Mouse (Mus musculus): Measurements from ENCODE around the gene Pax6.

Gene Pax6

DNA sequence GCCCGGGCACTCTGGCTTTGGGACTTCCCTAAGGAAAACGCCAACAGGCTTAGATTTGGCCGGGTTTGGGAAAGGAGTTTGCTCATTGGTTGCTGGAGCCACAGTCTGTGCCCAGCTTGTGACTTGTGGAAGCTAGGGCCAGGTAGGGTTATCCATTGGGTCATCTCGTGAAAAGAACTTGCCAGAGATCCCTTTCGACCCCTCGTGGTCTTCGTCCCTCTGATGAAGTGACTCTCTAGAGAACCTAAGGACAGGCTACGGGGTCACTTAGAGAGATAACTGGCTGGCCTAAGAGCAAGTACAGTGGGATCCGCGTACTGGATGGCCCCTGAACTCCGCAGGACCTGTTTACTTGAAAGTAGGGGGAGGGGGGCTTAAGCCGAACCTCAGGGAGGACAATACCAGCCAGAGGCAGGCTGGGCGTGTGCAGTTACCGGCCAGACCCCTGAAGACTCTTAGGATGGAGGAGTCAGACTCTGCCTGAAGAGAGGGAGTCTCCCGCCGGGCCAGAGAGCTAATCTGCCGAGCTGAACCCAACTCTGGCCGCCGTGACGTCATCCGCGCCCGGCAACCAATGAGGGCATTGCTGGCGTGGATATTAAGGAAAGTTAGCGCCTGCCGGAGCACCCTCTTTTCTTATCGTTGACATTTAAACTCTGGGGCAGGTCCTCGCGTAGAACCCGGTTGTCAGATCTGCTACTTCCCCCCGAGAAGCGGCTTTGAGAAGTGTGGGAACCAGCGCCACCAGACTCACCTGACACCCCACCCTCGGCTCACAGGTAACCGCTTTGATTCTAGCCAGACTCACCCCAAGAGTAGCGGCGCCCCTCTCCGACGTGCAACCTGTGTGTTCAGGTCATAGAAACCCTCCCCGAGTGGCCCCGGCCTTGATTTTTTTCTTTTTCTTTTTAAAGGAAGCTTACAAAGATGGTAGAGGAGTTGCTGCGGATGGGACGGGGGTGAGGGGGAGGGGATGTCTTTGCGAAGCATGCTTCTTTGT lies at the start of gene Pax6:
Pax6 (plus strand) TSS at position 630 of the 1,000 bp plus-strand sequence.
- no peak for DNase-seq (ENCODE audit: low read depth, low spot score)

DNA sequence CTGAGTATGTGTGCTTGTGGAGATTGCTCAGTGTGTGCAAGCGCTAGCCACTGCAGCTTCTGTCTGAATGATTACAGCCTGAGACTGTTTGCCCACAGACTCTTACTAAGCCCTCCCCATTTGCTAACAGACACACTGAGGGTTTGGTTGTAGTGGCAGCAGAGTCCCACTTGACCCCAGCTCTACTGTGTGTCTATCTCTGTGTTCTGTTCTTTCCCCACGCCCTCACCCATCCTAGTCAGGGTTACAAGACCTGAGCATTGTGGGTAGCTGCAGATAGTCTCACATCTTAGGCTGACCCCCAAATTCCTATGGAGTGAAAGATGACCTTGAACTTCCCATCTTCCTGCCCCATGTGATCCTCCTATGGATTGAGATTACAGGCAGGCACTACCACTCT lies 19.8 kb upstream of the Pax6 start:
- DNase-seq (ENCODE audit: low read depth, low spot score), result no peak

GRCm38 (mm10) chr2:105656456-105656855 lies 12.2 kb upstream of the Pax6 start:
- no peak for DNase-seq (ENCODE audit: low read depth, low spot score)

- DNase-seq (ENCODE audit: low read depth, low spot score), result no peak
Measured at GRCm38 (mm10) chr2:105659350-105659749, 9.3 kb upstream of the Pax6 start.

DNA sequence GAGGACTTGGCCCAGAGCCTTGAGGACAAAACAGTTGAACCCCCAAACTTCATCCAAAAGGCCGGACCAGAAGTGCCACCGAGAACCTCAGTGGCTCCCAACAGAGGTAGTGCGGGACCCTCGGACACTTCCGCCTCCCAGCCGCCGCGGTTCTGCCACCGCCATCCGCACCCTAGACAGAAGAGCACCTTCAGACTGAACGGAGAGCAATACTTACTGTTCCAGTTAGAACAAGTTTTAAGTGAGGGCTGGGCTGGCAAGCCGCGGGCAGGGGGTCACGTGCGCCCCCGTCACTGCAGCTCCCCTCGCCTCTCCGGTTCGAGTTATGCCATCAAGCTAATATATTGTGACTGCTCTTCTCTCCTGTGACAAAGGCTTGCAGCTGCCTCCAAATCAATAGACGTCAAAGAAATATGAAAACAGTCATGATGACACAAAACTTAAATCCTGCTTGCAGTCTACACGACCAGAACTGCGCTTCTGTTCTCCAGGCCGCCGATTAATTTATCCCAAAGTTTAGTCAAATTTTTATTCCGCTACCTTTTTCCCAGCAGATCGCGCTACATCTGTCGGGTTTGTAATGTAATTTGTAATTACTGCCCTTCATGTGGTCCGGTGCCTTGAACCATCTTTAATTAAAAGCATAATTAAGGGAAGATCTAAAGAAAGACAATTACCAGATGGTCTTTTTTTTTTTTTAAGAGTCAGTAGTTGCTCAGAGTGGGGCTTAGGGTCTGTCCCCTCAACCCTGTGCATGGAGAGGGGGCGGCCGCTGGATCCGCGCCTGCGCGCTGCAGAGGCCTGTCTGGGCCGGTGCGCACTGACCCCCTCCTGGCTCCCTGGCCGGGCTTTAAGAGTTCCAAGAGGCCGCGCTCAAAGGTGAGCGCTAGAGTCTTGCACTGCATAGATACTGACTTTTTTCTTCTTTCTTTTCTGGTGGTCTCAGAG lies 8.5 kb upstream of the Pax6 start:
- no peak for DNase-seq (ENCODE audit: low read depth, low spot score)

- no peak for DNase-seq (ENCODE audit: low read depth, low spot score)
Measured at GRCm38 (mm10) chr2:105660874-105661622, 7.7 kb upstream of the Pax6 start.

DNA sequence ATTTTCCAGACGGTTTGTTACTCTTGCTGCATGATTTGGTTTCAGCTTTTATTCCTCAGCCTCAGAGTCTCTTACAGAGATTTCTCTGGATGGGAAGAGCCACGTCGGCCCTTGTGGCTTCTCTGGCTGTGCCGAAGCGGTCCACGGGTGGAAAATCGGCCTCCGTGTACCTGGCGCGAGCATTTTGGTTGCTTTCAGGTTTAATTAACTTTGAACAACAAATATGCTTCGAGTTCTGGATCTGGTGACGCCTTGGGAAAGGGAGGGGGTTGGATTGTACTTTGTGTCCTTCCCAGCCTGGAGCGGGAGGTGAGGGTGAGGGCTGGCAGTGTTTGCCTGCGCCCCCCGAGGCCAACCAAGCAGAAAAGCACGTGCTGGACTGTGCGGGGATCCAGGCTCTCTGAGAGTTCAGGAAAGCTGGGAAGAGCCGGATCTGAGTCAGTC lies 7.1 kb upstream of the Pax6 start:
- DNase-seq (ENCODE audit: low read depth, low spot score), result no peak

DNA sequence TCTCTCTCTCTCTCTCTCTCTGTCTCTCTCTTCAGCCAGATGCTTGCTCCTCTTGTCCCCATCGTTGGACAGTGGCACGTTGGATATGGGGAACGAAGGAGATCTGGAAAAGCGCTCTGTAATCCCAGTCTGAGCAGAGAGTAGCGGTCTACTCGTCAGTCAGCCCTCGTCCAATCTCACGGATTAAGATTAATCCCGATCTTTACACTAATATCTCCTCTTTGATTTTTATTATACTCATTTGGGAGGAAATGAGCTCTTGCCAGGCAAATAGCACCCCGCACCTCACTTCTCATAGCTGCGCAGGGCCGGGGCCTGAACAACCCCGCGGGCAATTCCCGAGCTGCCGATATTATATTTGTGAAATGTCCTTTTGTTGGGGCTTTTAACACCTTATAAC lies 6.6 kb upstream of the Pax6 start:
- no peak for DNase-seq (ENCODE audit: low read depth, low spot score)

DNA sequence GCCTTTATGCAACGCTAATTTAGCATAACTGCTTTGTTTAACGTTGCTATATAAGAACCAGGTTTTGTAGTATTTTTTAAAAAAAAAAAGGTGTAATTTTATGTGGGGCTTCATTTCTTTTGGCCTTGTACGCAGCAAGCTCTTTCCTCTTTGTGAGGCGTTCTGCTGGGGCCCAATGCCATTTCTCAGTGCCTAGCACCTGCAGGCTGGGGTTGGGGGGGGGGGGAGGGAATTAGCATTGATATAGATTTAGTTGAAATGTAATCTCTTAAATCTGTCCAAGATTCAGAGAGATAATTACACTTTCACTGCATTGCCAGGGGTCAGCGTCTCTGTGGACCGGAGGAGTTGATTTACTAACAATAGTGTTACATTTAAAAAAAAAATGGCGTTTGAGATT lies 6.1 kb upstream of the Pax6 start:
- no peak for DNase-seq (ENCODE audit: low read depth, low spot score)

DNA sequence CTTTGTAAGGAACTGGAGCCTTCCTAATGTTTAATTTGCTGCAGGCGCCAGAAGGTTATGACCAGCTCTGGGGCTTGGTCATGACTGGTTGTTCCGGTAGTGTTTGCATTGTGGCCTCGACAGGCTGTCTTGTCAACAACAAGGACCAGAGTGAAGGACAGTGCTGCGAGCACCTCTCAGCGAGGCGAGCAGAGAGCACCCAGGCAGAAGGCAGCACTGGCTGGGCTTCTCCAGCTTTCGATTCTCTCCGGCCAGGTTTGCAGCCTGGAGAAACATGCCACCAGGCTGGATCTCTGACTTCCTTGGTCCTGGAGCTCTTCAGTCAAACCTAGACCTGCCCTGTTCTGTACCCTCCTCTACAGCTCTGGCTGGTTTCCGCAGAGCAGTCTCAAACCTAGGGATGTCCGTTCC lies 5.6 kb upstream of the Pax6 start:
- no peak for DNase-seq (ENCODE audit: low read depth, low spot score)

- DNase-seq (ENCODE audit: low read depth, low spot score), result no peak
Measured at GRCm38 (mm10) chr2:105664996-105665395, 3.7 kb upstream of the Pax6 start.

- DNase-seq (ENCODE audit: low read depth, low spot score), result no peak
Measured at GRCm38 (mm10) chr2:105665491-105666250, 3.0 kb upstream of the Pax6 start.

- no peak for DNase-seq (ENCODE audit: low read depth, low spot score)
Measured at GRCm38 (mm10) chr2:105666331-105666730, 2.4 kb upstream of the Pax6 start.

DNA sequence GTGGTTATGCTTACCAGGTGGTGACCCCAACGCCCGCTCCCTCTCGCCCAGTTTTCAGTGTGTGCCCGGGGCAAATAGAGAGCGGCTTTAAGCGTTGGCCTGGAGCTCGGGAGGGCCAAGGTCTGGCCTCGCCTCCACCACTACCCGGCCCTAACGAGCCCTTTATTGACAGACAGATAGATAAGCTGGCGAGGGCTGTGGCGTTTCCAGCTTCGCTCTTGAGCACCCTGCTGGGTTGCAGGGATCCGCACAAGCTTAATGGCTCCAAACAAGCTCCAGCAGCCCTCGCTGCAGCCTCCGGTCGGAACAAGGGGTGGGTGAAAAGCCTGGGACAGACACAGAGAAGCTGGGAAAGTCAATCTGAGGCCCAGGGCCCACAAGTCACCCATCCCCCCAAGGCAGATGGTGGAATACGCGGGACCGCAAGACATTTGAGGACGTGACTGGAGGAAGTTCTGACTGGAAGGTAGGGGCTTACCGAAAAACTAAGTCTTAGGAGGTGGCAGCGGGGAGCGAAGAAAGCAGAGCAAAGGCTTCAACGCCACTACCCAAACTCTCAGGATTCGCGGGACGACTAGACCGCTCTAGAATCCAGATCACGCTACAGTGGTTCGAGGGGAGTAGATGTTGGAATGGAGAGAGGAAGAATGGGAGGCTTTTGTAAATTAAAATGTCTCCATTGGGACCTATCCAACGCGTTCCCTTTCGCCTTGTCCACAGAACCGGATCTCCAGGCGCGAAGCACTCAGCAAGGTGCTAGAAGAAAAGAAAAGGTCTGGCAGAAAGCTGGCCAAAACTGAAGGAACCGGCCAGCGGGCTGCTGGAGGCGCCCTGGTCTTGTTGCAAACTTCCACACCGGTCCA lies 1.7 kb upstream of the Pax6 start:
- no peak for DNase-seq (ENCODE audit: low read depth, low spot score)

GRCm38 (mm10) chr2:105667626-105667950 lies 1.1 kb upstream of the Pax6 start:
- no peak for DNase-seq (ENCODE audit: low read depth, low spot score)

DNA sequence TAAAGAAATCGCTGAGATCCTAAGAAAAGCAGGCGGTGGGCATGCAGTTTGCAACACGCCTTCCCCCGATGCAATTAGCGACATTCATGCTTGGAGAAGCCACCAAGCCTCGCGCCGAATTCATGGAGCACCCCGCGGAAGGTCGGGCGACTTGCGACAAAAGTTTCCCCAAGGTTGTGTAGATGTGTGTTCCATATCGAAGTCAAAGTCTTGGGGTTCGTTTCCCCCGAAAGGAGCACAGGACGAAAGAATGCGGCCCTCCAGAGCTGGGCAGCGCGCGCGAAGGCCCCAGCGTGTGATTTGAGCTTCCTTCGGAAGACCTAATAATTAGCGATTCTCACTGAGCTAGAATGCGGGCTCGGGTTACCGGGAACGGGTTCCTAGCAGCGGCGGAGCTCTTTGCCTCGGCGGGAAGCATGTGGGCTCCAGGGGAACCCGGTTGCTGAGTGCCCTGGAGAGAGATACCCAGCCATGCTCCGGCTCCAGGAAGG lies 716 bp downstream of the Pax6 start:
- DNase-seq (ENCODE audit: low read depth, low spot score), result no peak

GRCm38 (mm10) chr2:105669881-105670730 lies 1.4 kb downstream of the Pax6 start:
- no peak for DNase-seq (ENCODE audit: low read depth, low spot score)

- no peak for DNase-seq (ENCODE audit: low read depth, low spot score)
Measured at GRCm38 (mm10) chr2:105670731-105671095, 2.0 kb downstream of the Pax6 start.
